Comparison of ENCODE assay signal across 29 mouse cellular contexts in genomic region chr15:98378209-98378608, GRCm38 (mm10). TPM values are rescaled to one million over a fixed set of nuclear protein-coding genes. Genes with fewer than 3 reads are reported as not detected.
"Had no signal": no experiment of that assay in that cellular context is flagged by ENCODE, and none has a peak within 500 bp of the region (broad histone marks: within the 10 kb centered on the region; RNA-seq: fewer than 3 reads in every experiment).

No protein-coding gene starts in this region.

- H3K4me3 ChIP-seq: midbrain, embryonic 10.5 days; midbrain, embryonic 12.5 days; myocyte; neural tube, embryonic 13.5 days; neural tube, embryonic 15.5 days had no signal

- DNase-seq: lung, adult 18-20 months; lung, embryonic 14.5 days; lung, postnatal 10 days; lung, postnatal 4 days; midbrain, embryonic 14.5 days; retina, postnatal 1 day; right cerebral cortex, adult 18-20 months; right cerebral cortex, postnatal 25 days; right cerebral cortex, postnatal 4 days; spleen, adult 18-20 months; thymus, adult 18-20 months; thymus, postnatal 14 days; thymus, postnatal 4 days had no signal

- H3K27ac ChIP-seq: midbrain, embryonic 10.5 days; midbrain, embryonic 12.5 days; neural tube, embryonic 13.5 days; neural tube, embryonic 15.5 days had no signal

- H3K36me3 ChIP-seq: midbrain, embryonic 10.5 days; midbrain, embryonic 12.5 days; neural tube, embryonic 13.5 days; neural tube, embryonic 15.5 days had no signal

- H3K9me3 ChIP-seq: midbrain, embryonic 10.5 days; midbrain, embryonic 12.5 days; neural tube, embryonic 13.5 days; neural tube, embryonic 15.5 days had no signal

- H3K4me1 ChIP-seq: midbrain, embryonic 10.5 days; midbrain, embryonic 12.5 days; neural tube, embryonic 13.5 days; neural tube, embryonic 15.5 days had no signal

- H3K27me3 ChIP-seq: midbrain, embryonic 12.5 days; neural tube, embryonic 13.5 days; neural tube, embryonic 15.5 days had no signal

RNA-seq across cellular contexts. Expression of gene Olfr283, which starts 2.5 kb away (rescaled TPM):
- total RNA-seq: megakaryocyte, adult 5-6 weeks; megakaryocyte-erythroid progenitor cell, adult 5-6 weeks had no signal
- polyA plus RNA-seq: liver, embryonic 16.5 days; lung, embryonic 14.5 days; lung, embryonic 16.5 days; midbrain, embryonic 10.5 days; midbrain, embryonic 12.5 days; midbrain, embryonic 14.5 days; midbrain, embryonic 16.5 days; myocyte; neural tube, embryonic 11.5 days; neural tube, embryonic 13.5 days; neural tube, embryonic 15.5 days; small intestine, adult 2 months; stomach, embryonic 14.5 days; stomach, embryonic 16.5 days; thymus, postnatal 0 days; urinary bladder, adult 2 months had no signal

RNA-seq across cellular contexts. Expression of gene Olfr284, which starts 37.4 kb away (rescaled TPM):
- total RNA-seq: megakaryocyte, adult 5-6 weeks; megakaryocyte-erythroid progenitor cell, adult 5-6 weeks had no signal
- polyA plus RNA-seq: liver, embryonic 16.5 days; lung, embryonic 14.5 days; lung, embryonic 16.5 days; midbrain, embryonic 10.5 days; midbrain, embryonic 12.5 days; midbrain, embryonic 14.5 days; midbrain, embryonic 16.5 days; myocyte; neural tube, embryonic 11.5 days; neural tube, embryonic 13.5 days; neural tube, embryonic 15.5 days; small intestine, adult 2 months; stomach, embryonic 14.5 days; stomach, embryonic 16.5 days; thymus, postnatal 0 days; urinary bladder, adult 2 months had no signal

RNA-seq across cellular contexts. Expression of gene Olfr282, which starts 52.8 kb away (rescaled TPM):
- total RNA-seq: megakaryocyte, adult 5-6 weeks; megakaryocyte-erythroid progenitor cell, adult 5-6 weeks had no signal
- polyA plus RNA-seq: liver, embryonic 16.5 days; lung, embryonic 14.5 days; lung, embryonic 16.5 days; midbrain, embryonic 10.5 days; midbrain, embryonic 12.5 days; midbrain, embryonic 14.5 days; midbrain, embryonic 16.5 days; myocyte; neural tube, embryonic 11.5 days; neural tube, embryonic 13.5 days; neural tube, embryonic 15.5 days; small intestine, adult 2 months; stomach, embryonic 14.5 days; stomach, embryonic 16.5 days; thymus, postnatal 0 days; urinary bladder, adult 2 months had no signal
